Mouse (Mus musculus): ENCODE data around the gene Krtap8-1. TPM values are rescaled to one million over a fixed set of nuclear protein-coding genes. Genes with fewer than 3 reads are reported as not detected.

Krtap8-1 gene
- not detected for total RNA-seq (2021)
- long read RNA-seq, result 0 reads

DNA sequence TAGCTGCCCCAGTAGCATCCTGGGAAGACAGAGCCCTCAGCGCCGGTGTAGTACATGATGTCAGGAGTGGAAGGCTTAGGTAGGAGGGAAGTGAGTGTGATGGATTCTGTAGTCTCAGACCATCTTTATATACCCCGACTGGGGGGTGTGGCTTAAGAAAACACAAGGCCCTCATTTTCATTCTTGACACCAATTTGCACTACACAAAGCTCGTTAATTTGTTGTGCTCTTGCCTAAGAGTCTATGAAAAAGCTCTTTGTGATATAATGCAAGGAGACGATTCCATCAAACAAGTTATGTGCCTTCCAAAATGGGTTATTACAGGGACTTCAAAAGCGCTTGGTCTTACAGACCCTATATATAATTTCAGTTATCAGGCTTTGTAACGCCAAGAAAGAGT is at the start of gene Krtap8-1:
Gene Krtap8-1, minus strand, starts transcription at position 101 of the 400 bp plus-strand sequence.
- DNase-seq (ENCODE audit: low spot score in 2 of 2), result no peak

DNA sequence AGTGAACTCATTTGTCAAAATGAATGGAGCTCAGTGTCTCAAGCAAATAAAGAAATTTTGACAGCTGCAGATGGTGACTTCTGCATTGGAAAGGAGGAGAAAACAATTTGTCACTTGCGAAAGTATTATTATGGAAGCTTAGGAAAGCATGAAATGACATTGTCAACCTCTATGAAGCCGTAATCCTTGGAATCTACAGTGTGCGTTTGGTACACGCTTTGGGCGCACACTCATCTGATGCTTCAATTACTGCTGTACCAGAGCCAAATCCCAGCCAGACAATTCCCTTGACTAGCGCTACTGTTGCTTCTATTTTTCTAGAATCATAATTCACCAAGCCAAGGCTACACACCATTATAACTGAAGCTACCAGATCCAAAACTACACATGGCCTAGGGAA is 49.6 kb upstream of the Krtap8-1 start:
- no peak for DNase-seq (ENCODE audit: low spot score in 2 of 2)

DNA sequence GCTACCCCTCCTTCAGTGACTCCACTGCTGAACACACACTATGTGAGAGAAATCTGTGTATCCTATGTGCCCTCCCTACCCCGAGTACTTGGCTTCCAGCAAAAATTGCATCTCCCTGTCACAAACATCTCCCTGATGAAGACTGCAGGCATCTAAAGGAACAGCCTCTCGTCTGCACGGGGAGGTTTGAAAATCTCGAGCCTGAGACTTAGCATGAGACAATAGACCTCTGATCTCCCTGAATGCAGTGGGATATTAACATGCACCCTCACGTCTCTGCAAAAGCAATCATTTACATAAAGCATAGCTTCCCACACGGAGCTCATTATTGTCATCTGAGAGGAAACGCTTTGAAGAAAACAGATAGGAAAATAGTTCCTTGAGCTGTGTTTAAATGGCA is 42.8 kb upstream of the Krtap8-1 start:
- peak in 1 of 2 experiments; percentile 29 for DNase-seq (ENCODE audit: low spot score in 2 of 2)

DNA sequence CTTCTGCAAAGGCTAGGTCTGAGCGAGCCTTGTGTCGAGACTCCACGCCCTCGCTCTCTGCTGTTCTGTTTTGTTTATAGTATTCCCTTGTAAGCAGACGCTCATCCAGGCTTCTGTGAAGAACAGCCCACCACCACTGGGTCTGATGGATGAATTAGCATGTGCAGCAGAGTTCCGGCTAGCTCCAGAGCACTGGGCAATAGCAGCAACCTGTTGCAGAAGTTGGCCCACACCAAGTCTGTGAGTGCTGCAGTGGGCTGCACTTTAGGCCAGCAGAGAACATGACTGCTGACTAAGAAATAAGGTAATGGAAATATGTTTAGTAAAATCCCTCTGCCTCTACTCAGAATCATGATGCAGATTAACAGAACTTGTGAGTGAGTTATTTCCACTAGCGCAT is 42.1 kb upstream of the Krtap8-1 start:
- DNase-seq (ENCODE audit: low spot score in 2 of 2), result no peak

DNA sequence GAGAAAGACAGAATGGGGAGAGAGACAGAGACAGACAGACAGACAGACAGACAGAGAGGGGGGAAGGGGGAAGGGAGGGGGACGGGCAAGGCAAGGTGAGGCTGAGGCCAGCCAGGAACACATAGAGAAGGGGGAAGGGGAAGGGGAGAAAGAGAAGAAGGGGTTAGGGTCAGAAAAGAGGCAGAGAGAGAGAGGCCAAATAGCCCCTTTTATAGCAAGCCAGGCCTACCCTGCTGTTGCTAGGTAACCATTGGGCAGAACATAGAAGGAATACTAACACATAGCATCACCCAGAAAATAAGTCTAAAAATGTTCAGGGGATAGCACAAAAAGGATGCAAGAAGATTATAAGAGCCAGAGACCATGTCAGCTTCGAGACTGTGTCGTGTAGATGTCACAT is 40.6 kb upstream of the Krtap8-1 start:
- DNase-seq (ENCODE audit: low spot score in 2 of 2), result no peak

DNA sequence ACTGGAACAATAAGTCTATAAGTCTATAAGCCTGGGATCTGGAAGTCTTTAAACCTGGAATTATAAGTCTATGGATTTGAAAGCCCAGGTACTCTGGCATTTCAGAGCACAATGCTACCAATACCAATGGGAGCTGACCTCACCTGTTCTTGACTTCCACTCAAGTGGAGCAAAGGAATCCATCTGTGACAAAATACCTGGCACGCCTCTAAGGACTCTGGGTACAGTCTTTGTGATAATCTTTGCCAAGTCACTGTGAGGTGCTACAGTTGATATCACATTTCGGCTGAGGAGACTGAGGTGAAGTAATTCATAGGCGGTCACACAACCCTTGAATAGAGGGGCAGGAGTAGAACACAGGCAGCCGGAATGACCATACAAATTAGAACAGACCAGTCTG is 33.2 kb upstream of the Krtap8-1 start:
- no peak for DNase-seq (ENCODE audit: low spot score in 2 of 2)

DNA sequence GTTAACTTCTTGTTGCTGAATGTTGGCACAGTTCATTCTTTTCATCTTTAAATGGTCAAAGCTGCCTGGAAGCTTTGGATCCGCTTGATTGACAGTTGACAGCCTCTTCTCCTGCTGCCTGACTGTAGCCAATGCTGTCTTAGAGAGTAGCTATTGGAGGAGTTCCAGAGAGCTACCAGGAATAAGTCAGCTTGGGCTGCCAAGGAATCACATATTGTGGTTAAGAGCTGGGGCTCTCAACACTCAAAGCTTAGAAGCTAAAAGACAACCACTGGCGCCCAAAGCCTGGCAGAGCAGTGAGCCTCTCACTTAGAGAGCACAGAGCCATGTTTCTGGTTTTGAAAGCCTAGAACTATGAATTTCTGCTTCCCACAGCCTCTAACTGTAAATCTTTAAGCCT is 32.8 kb upstream of the Krtap8-1 start:
- DNase-seq (ENCODE audit: low spot score in 2 of 2), result no peak

DNA sequence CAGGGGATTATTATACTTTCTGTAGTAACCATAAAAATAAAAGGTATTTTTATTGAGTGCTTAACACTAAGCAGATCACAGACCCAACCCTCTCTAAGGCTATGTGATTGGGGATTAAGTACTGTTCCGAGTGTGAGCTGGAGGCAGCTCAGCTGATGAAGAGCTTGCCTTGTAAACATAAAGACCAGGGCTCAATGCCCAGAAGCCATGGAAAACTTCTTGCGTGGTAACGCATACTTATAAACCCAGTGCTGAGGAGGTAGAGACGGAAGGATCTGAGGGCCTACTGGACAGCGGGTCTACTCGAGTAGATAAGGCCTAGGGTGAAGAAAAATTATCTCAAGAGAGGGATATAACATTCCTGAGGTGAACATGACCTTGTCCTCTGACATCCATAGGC is 32.3 kb upstream of the Krtap8-1 start:
- no peak for DNase-seq (ENCODE audit: low spot score in 2 of 2)

DNA sequence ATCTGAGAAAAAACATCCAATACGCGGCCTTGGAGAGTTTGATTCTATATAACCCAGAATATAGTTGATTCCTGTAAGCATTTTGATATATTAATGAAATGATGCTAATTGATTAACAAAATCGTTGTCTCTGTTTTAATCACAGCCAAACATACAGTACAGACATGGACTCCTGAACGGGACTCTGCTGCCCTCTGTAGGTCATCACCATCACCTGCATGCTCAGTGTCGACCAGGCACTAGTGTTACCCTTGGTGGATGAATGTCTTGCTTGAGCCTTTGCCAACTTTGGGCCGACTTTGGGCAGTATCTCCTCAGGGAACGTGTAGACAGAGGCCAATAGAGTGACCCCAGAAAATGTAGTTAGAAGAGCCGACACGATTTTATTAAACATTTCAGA is 29.9 kb upstream of the Krtap8-1 start:
- DNase-seq (ENCODE audit: low spot score in 2 of 2), result peak; percentile 31 to 48

DNA sequence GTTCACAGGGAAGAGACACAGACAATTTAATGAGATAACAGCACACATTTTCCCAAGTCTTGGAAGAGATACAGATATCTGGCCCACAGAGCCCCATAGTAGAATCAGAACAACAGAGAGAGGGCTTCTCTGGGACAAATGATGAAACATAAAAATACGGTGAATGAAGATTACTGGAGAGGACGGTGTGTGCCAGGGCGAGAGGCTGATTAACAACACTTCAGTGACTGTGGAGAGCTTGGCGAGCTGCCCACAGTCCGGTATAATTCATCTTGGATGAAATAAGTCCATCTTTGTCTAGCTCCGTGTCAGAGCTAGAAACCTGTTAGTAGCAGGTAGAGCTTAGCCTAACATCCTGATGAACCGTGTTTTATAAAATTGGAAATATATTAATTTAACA is 25.7 kb upstream of the Krtap8-1 start:
- DNase-seq (ENCODE audit: low spot score in 2 of 2), result no peak

DNA sequence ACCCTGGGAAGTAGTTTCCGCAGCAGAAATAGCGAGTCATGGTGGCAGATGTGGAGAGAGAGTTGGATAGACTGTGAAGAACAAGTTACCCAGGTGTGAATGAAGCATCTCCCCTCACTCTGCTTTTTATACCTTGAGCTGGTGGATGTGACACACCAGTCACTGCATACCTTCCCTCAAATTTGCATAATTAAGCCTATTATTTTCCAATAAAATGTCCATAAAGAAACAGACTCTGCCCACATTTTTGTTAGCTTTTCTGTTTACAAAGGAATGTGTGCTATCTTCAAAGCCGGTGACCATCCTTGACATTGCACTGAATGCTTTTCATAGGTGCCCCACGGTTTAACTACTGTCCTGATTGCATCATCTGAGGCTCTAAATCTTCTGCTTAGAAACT is 20.5 kb upstream of the Krtap8-1 start, which contains the start of gene Krtap7-1:
Gene Krtap7-1, minus strand, starts transcription at position 101 of the 400 bp plus-strand sequence.
- DNase-seq (ENCODE audit: low spot score in 2 of 2), result no peak

DNA sequence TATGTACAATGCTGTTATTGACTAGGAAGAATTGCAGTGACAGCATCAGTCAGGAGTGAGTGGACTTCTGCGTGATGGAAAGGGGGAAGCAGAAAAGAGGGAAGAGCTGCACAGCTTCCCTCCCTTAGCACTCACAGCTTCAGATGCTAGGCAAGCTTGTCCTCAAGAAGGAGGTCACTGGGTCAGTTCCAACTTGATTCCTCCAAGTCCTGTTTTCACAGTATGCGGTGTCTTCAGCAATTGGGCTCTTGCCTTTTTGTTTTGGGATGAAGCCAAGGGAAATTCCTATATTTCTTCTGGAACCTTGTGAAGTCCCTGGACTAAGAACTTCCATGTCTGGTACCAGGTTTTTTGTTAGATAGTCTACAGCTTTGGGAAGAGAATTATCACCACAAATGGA is 15.8 kb upstream of the Krtap8-1 start:
- no peak for DNase-seq (ENCODE audit: low spot score in 2 of 2)

DNA sequence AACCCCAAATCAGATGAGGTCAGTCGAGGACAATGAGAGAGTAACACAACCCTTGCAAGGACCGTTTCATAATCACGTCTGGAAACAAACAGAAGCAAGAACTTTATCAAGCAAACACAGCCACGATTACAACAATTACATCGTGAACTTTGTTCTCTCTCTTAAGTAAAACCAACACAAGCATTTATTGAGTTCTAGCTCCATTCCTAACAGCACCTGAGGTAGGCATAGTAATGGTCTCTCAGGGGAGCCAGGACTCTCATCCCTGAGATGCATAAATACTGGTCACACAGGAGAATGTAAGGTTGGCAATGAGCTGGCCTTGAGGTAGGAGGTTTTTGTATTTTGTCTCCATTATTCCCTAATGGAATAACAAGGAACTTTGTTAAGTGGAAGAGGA is 14.1 kb upstream of the Krtap8-1 start:
- DNase-seq (ENCODE audit: low spot score in 2 of 2), result no peak

DNA sequence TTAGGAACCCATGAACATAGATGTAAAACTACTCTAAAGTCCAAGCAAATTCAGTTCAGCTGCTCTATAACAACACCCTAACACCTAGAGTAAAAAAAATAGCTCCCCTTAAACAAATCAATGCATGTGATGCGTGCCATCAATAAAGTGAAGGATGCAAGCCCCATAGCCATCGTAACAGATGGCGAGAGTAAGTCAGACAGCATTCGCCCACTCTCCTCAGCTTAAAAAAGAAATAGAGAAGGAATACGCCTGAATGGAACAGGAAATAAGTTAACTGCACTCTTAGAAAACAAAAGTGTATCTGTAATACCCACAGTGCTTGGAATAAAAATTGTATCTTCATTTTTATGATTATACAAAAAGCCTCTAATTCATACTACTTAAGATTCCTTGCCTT is 9.2 kb upstream of the Krtap8-1 start:
- no peak for DNase-seq (ENCODE audit: low spot score in 2 of 2)

DNA sequence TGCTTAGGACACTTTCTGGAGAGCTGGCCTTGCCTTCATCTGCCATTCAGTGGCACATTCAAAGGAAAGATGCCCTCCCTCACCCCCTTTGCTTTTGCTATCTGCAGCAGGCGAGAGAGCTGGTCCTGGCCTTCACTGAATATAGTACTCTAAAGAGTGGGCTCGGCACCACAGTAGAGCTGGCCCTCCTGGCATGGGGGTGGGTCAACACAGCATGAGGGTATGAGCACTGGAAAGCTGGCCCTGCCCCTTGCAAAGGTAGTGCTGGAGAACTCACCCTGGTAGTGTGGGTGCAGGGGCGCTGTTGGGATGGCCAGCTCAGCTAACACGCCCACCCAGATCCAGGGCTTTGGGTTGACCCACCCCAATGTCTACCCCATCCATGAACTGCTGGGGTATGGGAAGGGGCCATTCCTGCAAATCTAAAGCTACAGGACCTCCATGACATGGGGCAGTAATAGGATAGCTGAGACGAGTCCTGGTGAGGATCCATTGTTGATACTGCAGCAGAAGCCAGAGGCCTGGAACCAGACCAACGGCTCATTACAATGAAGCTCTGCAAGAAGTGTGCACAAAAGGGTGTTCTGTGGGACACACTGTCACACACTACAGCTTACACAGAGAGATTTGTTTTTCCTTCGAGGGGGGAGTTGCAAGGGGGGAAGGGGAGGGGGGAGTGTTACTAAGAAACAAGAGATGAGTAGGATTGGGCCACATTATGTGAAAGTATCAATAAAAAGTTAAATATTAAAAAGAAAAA is 7.8 kb upstream of the Krtap8-1 start:
- no peak for DNase-seq (ENCODE audit: low spot score in 2 of 2)

DNA sequence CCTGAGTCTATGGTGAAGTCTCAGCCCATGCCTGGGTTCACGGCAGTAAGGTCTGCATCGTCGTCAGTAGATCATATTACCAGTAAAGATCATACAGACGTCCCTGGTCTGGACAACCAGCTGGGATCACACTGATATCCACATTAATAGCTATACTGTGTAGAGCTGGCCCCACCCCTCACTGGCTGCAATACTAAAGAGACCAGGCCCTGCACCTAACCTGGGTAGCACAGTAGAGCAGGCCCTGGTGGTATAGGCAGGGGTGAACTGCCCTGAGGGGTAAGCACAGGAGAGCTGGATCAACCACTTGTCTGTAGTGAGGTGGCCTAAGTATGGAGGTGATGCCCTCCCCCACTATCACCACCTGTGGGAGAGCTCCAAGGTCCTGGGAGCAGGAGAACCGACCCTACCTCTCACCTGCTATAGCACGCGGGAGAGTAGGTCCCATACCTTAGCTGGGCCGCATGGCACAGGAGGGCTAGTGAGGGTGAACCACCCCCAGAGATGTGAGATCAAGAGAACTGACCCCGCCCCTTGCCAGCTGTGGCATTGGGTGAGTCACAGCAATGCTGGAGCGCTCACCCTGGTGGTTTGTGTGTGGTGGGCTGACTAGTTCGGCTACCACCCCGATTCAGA is 10.0 kb downstream of the Krtap8-1 start:
- no peak for DNase-seq (ENCODE audit: low spot score in 2 of 2)

DNA sequence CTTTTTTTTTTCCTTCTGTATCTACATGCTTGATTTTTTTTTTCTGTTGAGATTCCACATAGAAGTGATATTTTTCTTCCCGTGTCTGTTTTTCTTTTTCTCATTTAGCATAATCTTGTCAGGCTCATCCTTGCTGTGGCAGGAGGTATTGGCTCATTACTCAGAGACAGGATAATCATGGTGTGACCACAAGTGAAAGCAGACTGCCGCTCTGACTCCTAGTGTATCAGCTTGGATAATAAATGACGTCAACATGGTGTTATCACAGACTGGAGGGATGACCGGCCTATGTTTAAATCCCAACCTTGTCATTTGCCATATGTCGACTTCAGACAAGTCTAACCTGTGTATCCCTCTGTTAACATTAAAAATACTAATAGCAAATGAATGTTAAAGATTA is 26.6 kb downstream of the Krtap8-1 start:
- no peak for DNase-seq (ENCODE audit: low spot score in 2 of 2)

Other genes with a start within 250 kb of the Krtap8-1 start
- not detected for gene Krtap21-1, start 84.1 kb downstream of the Krtap8-1 start, total RNA-seq (2021)
- not detected for gene Krtap6-2, start 67.8 kb downstream of the Krtap8-1 start, total RNA-seq (2021)
- not detected for gene Krtap7-1, start 20.4 kb upstream of the Krtap8-1 start, total RNA-seq (2021)
- gene Krtap11-1, start 83.2 kb upstream of the Krtap8-1 start, total RNA-seq (2021), result not detected

All from layer of hippocampus, postnatal 10 days (tissue).